Mouse (Mus musculus) myocyte (in vitro differentiated cells): ENCODE measurements at regions not wholly inside any gene's neighbourhood (a gene's known extent, or its start where the extent isn't known, plus 50 kb on each side); places are given as distances from the start of the nearest gene placed in this dataset.
"Not testable (repeated sequence)": the region's sequence is repeated elsewhere in the genome, so short reads cannot be mapped to it uniquely, and the experiment has no call there.

Experiments
- H3K27me3 ChIP-seq: one replicate; pipeline ENCODE4 v1.6.1; 2011; ENCODE audit not compliant: control insufficient read depth, insufficient read depth, insufficient read length
- H3K36me3 ChIP-seq: one replicate; pipeline ENCODE4 v1.6.1; 2011; ENCODE audit not compliant: control insufficient read depth, insufficient read depth
- H3K4me2 ChIP-seq: one replicate; pipeline ENCODE4 v1.6.1; 2011; ENCODE audit warnings: low read depth, control low read depth
- H3K4me3 ChIP-seq: one replicate; pipeline ENCODE4 v1.5.1; 2011; ENCODE audit warnings: mild to moderate bottlenecking, control low read depth, moderate library complexity
- H3K79me2 ChIP-seq: one replicate; pipeline ENCODE4 v1.6.1; 2011; ENCODE audit not compliant: control insufficient read depth, insufficient read depth
- H3ac ChIP-seq: one replicate; pipeline ENCODE4 v1.6.1; 2011; ENCODE audit not compliant: control insufficient read depth, insufficient read length
- CEBPB ChIP-seq: IDR thresholded peaks from 2 replicates; pipeline ENCODE4 v1.6.1; 2011; ENCODE audit warnings: mild to moderate bottlenecking, moderate library complexity; ENCODE audit not compliant: poor library complexity, insufficient read depth, severe bottlenecking
- E2F4 ChIP-seq: IDR thresholded peaks from one replicate; pipeline ENCODE4 v1.6.1; 2011; ENCODE audit warnings: mild to moderate bottlenecking, control low read depth, moderate library complexity; ENCODE audit not compliant: insufficient read depth
- MAX ChIP-seq: IDR thresholded peaks from one replicate; pipeline ENCODE4 v1.6.1; 2011; ENCODE audit warnings: low read depth, mild to moderate bottlenecking, control low read depth
- MYOD1 ChIP-seq, 3 experiments: IDR thresholded peaks; one replicate each; pipeline ENCODE4 v1.6.1; 2011; ENCODE audit warnings: control low read depth in 2 of 3, low read depth in 2 of 3, mild to moderate bottlenecking in 2 of 3, moderate library complexity in 1 of 3; ENCODE audit not compliant: insufficient read length in 2 of 3, control insufficient read depth in 1 of 3
- MYOG ChIP-seq, 3 experiments: IDR thresholded peaks; one replicate each; pipeline ENCODE4 v1.6.1; 2011; ENCODE audit warnings: control low read depth in 2 of 3, low read depth in 2 of 3, mild to moderate bottlenecking in 2 of 3; ENCODE audit not compliant: insufficient read length in 2 of 3, control insufficient read depth in 1 of 3, insufficient read depth in 1 of 3
- POLR2A ChIP-seq: IDR thresholded peaks from one replicate; pipeline ENCODE4 v1.6.1; 2011; ENCODE audit warnings: low read depth, mild to moderate bottlenecking, control low read depth, moderate library complexity; ENCODE audit not compliant: insufficient read length
- POLR2AphosphoS2 ChIP-seq: IDR thresholded peaks from one replicate; pipeline ENCODE4 v1.6.1; 2011; ENCODE audit warnings: low read depth, control low read depth; ENCODE audit not compliant: insufficient read length
- REST ChIP-seq: IDR thresholded peaks from one replicate; pipeline ENCODE4 v1.6.1; 2011; ENCODE audit warnings: mild to moderate bottlenecking, control low read depth, moderate library complexity; ENCODE audit not compliant: insufficient read depth, insufficient read length
- SRF ChIP-seq: IDR thresholded peaks from one replicate; pipeline ENCODE4 v1.6.1; 2011; ENCODE audit warnings: low read depth; ENCODE audit not compliant: control insufficient read depth, insufficient read length
- TCF12 ChIP-seq: IDR thresholded peaks from one replicate; pipeline ENCODE4 v1.6.1; 2011; ENCODE audit warnings: mild to moderate bottlenecking, control low read depth; ENCODE audit not compliant: poor library complexity, insufficient read depth, severe bottlenecking
- TCF3 ChIP-seq: IDR thresholded peaks from one replicate; pipeline ENCODE4 v1.6.1; 2011; ENCODE audit warnings: low read depth, control low read depth; ENCODE audit not compliant: insufficient read length
- USF1 ChIP-seq: IDR thresholded peaks from one replicate; pipeline ENCODE4 v1.6.1; 2011; ENCODE audit warnings: low read depth, mild to moderate bottlenecking, control low read depth, moderate library complexity

- H3K79me2 ChIP-seq = no peaks in the 10 kb centered on the region
- no peak overlapping the region for H3ac ChIP-seq
- no peak overlapping the region for H3K4me2 ChIP-seq
- no peak overlapping the region for H3K4me3 ChIP-seq
- no peaks in the 10 kb centered on the region for H3K36me3 ChIP-seq
- TF ChIP-seq MYOD1 (IDR thresholded peaks at IDR 0.05; ENCODE audit: control insufficient read depth in 1 of 3, insufficient read length in 2 of 3, low read depth in 2 of 3) = no peak
- no peak for TF ChIP-seq TCF3
- TF ChIP-seq CEBPB = no peak
- H3K27me3 ChIP-seq = no peaks in the 10 kb centered on the region
These were observed 141.5 kb upstream of the Prlr start for GRCm38 (mm10) chr15:10035561-10035960.

DNA sequence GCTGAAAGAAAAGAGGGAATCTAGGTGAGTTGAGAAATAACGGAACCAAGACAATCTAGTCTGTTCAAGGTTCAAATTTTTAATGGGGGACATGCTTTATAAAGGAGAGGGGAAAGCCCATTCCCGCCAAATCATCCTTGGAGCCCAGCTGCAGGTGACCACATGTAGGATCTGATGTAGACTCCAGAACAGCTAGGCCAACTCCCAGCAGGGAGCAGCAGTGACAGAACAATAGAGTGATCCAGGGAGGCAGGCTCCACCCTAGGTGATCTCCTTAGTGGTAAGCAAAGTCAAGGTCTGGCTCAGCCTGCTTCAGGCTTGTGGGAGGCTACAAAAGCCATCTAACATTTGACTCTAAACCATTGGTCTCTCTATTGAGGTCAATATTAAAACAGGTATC is 140.5 kb upstream of the Prlr start:
- not testable (repeated sequence) for H3K4me3 ChIP-seq, H3K27me3 ChIP-seq, H3K4me2 ChIP-seq, H3K36me3 ChIP-seq, H3ac ChIP-seq, H3K79me2 ChIP-seq

- TF ChIP-seq TCF3 = no peak
- TF ChIP-seq MYOG (IDR thresholded peaks at IDR 0.05; ENCODE audit: control insufficient read depth in 1 of 3, insufficient read depth in 1 of 3, insufficient read length in 2 of 3, low read depth in 2 of 3) = no peak
- TF ChIP-seq REST = no peak
- no peak for TF ChIP-seq SRF
- no peak for TF ChIP-seq MAX
- TF ChIP-seq CEBPB = no peak
- no peak for TF ChIP-seq POLR2A
- TF ChIP-seq E2F4 = no peak
- TF ChIP-seq MYOD1 (IDR thresholded peaks at IDR 0.05; ENCODE audit: control insufficient read depth in 1 of 3, insufficient read length in 2 of 3, low read depth in 2 of 3) = no peak
- no peak for TF ChIP-seq TCF12
- TF ChIP-seq USF1 = no peak
- TF ChIP-seq POLR2AphosphoS2 = no peak
- H3K27me3 ChIP-seq = no peaks in the 10 kb centered on the region
- no peak overlapping the region for H3K4me2 ChIP-seq
- no peaks in the 10 kb centered on the region for H3K79me2 ChIP-seq
- H3ac ChIP-seq = no peak overlapping the region
- H3K4me3 ChIP-seq = no peak overlapping the region
- no peaks in the 10 kb centered on the region for H3K36me3 ChIP-seq
These were observed 103.5 kb upstream of the Prlr start for GRCm38 (mm10) chr15:10073580-10073979.

DNA sequence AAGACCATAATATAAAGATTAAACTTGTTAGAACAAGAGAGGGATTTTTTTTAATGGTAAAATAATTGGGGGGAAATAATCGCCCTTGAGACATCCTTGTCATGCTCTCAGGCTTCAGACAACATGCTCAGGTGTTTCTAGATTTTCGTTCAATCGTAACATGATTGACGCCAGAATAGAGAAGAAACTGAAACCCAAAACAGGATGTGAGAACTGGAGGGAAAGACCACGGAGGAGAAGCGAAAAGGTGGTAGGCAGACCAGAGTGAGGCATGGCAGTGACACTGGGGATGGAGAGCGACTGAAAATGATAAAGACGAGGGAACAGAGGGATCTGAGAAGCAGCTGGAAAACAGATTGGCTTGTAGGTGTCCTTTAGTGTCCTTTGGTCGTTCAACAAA is 102.1 kb upstream of the Prlr start:
- H3K79me2 ChIP-seq = no peaks in the 10 kb centered on the region
- no peaks in the 10 kb centered on the region for H3K36me3 ChIP-seq
- H3ac ChIP-seq = no peak overlapping the region
- H3K27me3 ChIP-seq = no peaks in the 10 kb centered on the region
- H3K4me3 ChIP-seq = no peak overlapping the region
- H3K4me2 ChIP-seq = no peak overlapping the region
- TF ChIP-seq POLR2AphosphoS2 (no peak), MYOG (IDR thresholded peaks at IDR 0.05; ENCODE audit: control insufficient read depth in 1 of 3, insufficient read depth in 1 of 3, insufficient read length in 2 of 3, low read depth in 2 of 3) (no peak)

DNA sequence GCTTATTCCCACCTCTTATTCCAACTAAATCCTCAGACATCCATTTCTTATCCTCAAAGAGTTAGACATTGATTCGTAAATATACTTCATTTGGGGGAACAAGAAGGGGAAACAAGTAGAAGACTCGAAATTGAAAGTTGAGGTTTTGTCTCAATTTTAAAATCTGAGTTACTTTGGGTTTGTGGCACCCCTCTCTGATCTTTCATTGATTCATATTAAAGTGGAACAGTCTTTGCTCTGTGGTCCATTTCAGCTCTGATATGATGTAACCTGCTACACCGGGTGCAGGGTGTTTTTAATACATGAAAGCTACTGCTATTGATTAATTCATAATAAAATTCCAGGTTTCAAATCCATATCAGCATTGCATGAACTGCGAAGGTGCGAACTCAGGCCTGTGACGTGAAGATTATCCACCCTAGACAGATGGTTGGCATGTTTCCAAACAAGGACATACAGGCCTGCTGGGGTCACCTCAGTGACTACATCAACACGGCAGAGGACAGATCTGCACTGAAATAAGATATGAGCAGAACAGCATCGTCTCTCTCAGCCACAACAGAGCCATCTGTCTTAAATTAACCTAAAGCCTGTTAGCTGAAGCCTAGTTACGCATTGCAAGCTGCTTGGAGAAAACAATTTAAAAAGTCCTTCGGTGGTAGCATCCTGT is 101.5 kb upstream of the Prlr start:
- no peak for TF ChIP-seq TCF12
- no peak for TF ChIP-seq E2F4
- TF ChIP-seq CEBPB = no peak
- no peak for TF ChIP-seq USF1
- no peak for TF ChIP-seq MAX
- no peak for TF ChIP-seq POLR2AphosphoS2
- no peak for TF ChIP-seq SRF
- TF ChIP-seq MYOD1 (IDR thresholded peaks at IDR 0.05; ENCODE audit: control insufficient read depth in 1 of 3, insufficient read length in 2 of 3, low read depth in 2 of 3) = no peak
- TF ChIP-seq POLR2A = no peak
- Histone ChIP-seq H3K36me3 (no peaks in the 10 kb centered on the region), H3ac (no peak overlapping the region), H3K4me3 (no peak overlapping the region), H3K79me2 (no peaks in the 10 kb centered on the region), H3K27me3 (no peaks in the 10 kb centered on the region), H3K4me2 (no peak overlapping the region)

- H3ac ChIP-seq = no peak overlapping the region
- TF ChIP-seq MYOG (IDR thresholded peaks at IDR 0.05; ENCODE audit: control insufficient read depth in 1 of 3, insufficient read depth in 1 of 3, insufficient read length in 2 of 3, low read depth in 2 of 3) = no peak
- TF ChIP-seq USF1 = no peak
- no peak for TF ChIP-seq TCF12
- no peak for TF ChIP-seq TCF3
- TF ChIP-seq POLR2A = no peak
- no peak for TF ChIP-seq E2F4
- TF ChIP-seq REST = no peak
- no peak for TF ChIP-seq MYOD1 (IDR thresholded peaks at IDR 0.05; ENCODE audit: control insufficient read depth in 1 of 3, insufficient read length in 2 of 3, low read depth in 2 of 3)
- TF ChIP-seq CEBPB = no peak
- no peak for TF ChIP-seq MAX
- TF ChIP-seq POLR2AphosphoS2 = no peak
- TF ChIP-seq SRF = no peak
- H3K4me3 ChIP-seq = no peak overlapping the region
- H3K27me3 ChIP-seq = no peaks in the 10 kb centered on the region
- no peak overlapping the region for H3K4me2 ChIP-seq
- H3K36me3 ChIP-seq = no peaks in the 10 kb centered on the region
- H3K79me2 ChIP-seq = no peaks in the 10 kb centered on the region
These were observed 101.0 kb upstream of the Prlr start for GRCm38 (mm10) chr15:10076061-10076400.
